Mouse (Mus musculus): ENCODE measurements around the gene 1810010D01Rik.

Gene 1810010D01Rik

GRCm38 (mm10) chr7:145176750-145177589 lies 30.9 kb downstream of the 1810010D01Rik start:
- intact Hi-C loops (cut with DNase I): no loop called here

DNA sequence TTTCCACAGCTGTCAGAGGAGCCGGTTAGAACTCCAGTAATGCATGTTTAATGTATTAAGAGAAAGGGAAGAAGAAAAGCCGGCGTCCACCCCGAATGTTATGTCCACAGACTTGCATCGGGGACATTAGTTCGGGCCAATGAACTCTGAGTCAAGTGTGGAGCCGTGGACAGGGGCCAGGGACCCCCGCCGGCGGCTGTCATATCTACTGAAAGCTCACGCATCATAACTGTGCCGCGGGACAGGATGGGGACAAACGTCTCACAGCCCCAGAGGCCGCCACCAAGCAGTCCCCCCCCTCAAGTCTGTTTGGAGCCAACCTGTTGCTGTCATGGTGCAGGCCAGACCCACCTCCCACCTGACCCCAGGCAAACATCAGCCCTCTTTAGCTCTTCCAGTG lies 34.4 kb downstream of the 1810010D01Rik start:
- intact Hi-C loops (cut with DNase I): no loop called here

GRCm38 (mm10) chr7:145173116-145173515 lies 34.8 kb downstream of the 1810010D01Rik start:
- intact Hi-C loops (cut with DNase I): no loop called here

GRCm38 (mm10) chr7:145169703-145170102 lies 38.2 kb downstream of the 1810010D01Rik start:
- intact Hi-C loops (cut with DNase I): no loop called here

DNA sequence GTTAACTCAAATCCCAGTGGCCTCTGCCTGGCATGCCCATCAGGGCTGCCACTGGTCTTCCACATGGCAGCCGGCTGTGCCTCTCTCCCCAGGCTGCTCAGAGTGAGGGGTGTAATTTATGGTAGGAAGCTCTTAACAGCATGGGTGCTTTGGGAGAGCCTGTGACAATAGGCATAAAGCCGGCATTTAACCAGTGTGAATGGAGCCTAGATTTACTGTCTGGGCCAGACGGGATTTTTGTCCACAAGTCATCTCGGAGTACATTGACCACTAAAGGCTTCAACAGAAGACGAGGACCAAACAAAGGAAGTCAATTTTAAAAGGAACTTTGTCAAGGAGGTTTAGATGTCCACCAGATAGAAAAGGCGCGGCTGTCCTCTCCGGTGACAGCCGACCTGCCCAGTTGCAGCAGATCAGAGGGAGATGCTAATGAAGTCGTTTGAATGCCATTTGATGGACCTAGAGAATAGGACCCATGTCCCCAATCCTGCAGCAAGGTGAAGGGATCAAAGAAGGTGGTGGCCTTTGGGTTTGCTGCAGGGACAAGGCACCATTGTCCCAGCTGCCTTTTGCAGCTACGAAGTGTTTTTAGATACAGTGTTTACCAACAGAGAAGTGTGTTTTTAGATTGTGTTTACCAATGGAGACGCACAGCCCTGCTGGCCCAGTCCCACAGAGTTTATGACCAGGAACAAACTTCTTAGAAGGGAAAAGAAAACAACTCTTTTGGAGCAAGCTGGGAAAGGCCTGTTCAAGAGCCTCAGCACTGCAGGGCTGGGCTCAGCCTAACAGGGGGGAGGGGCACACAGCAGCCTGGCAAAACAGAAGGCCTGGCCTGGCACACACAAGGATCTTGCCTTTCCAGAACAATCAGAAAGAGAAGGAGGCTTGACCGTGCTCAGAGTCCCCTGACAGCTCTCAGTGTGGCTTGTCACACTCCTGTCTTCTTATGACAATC lies 48.4 kb downstream of the 1810010D01Rik start:
- intact Hi-C loops (cut with DNase I): no loop called here

Measured in adrenal gland (tissue).